Mouse (Mus musculus) forebrain, embryonic 12.5 days (tissue): ENCODE data around the gene Ccl1. TPM values are rescaled to one million over a fixed set of nuclear protein-coding genes. Genes with fewer than 3 reads are reported as not detected.

ENCODE experiments used
- ATAC-seq: fragments of 200-750 bp; cut with Nextera tagmentation; 2 replicates; pipeline ENCODE4 v1.8.0; 2017; ENCODE audit warnings: moderate TSS enrichment; ENCODE audit not compliant: low FRiP score
- H3K27ac ChIP-seq: fragments of 300-500 bp; sonication (generic); 2 replicates; pipeline ENCODE4 v1.5.1; 2016; ENCODE audit warnings: mild to moderate bottlenecking
- H3K27me3 ChIP-seq: fragments of 300-500 bp; sonication (generic); 2 replicates; pipeline ENCODE4 v1.6.1; 2016; ENCODE audit warnings: mild to moderate bottlenecking
- H3K36me3 ChIP-seq: fragments of 300-500 bp; sonication (generic); replicated peaks from 2 replicates; pipeline ENCODE4 v1.6.1; 2016; ENCODE audit warnings: mild to moderate bottlenecking
- H3K4me1 ChIP-seq: fragments of 300-500 bp; sonication (generic); 2 replicates; pipeline ENCODE4 v1.6.1; 2016
- H3K4me2 ChIP-seq: fragments of 300-500 bp; sonication (generic); 2 replicates; pipeline ENCODE4 v1.6.1; 2016; ENCODE audit warnings: mild to moderate bottlenecking, moderate library complexity
- H3K4me3 ChIP-seq: fragments of 300-500 bp; sonication (generic); replicated peaks from 2 replicates; pipeline ENCODE4 v1.5.1; 2016; ENCODE audit warnings: mild to moderate bottlenecking
- H3K9ac ChIP-seq: fragments of 300-500 bp; sonication (generic); 2 replicates; pipeline ENCODE4 v1.6.1; 2016; ENCODE audit warnings: mild to moderate bottlenecking
- H3K9me3 ChIP-seq: fragments of 300-500 bp; sonication (generic); 2 replicates; pipeline ENCODE4 v1.6.1; 2016
- WGBS: fragments of 180-500 bp; shearing (Covaris S2); methylation state at CpG from one replicate; pipeline ENCODE4 v1.1.7; 2016; 5-methylcytosine and 5-hydroxymethylcytosine counted together
- polyA plus RNA-seq: library from polyadenylated mRNA; unstranded; fragments of >200 nt; fragmentation: Nextera tagmentation; extraction: Ambion mirVana; gene quantifications from 2 replicates; pipeline ENCODE4 v1.2.1, GENCODE M21; 2016

The Ccl1 gene
- polyA plus RNA-seq, 1 experiment from 2014 or later = not detected

GRCm38 (mm10) chr11:82197774-82198173, 107.7 kb downstream of the Ccl1 start:
- Histone ChIP-seq H3K27ac (no peak overlapping the region), H3K9me3 (no peaks in the 10 kb centered on the region), H3K4me2 (no peak overlapping the region), H3K36me3 (no peaks in the 10 kb centered on the region), H3K9ac (no peak overlapping the region), H3K4me1 (no peaks in the 10 kb centered on the region), H3K27me3 (0 out of 2 replicates have a peak, but pooled peaks cover 3% of the 10 kb centered on the region), H3K4me3 (no peak overlapping the region)
- no peak for ATAC-seq
- WGBS = 84% methylated on average over 3 of the region's 3 CpGs

- Histone ChIP-seq H3K9me3 (no peaks in the 10 kb centered on the region), H3K9ac (no peak overlapping the region), H3K36me3 (no peaks in the 10 kb centered on the region), H3K4me3 (no peak overlapping the region), H3K4me2 (no peak overlapping the region), H3K27me3 (0 out of 2 replicates have a peak, but pooled peaks cover 4% of the 10 kb centered on the region), H3K27ac (no peak overlapping the region), H3K4me1 (peaks cover 4% of the 10 kb centered on the region; the same call in 1 of the 2 replicates)
- 63% methylated on average over 2 of the region's 2 CpGs for WGBS
- ATAC-seq = no peak
Measured at GRCm38 (mm10) chr11:82194980-82195379, 110.5 kb downstream of the Ccl1 start.

GRCm38 (mm10) chr11:82193826-82194225, 111.7 kb downstream of the Ccl1 start:
- Histone ChIP-seq H3K9me3 (no peaks in the 10 kb centered on the region), H3K9ac (no peak overlapping the region), H3K4me3 (no peak overlapping the region), H3K4me1 (peaks cover 11% of the 10 kb centered on the region), H3K36me3 (no peaks in the 10 kb centered on the region), H3K27me3 (0 out of 2 replicates have a peak, but pooled peaks cover 4% of the 10 kb centered on the region), H3K4me2 (no peak overlapping the region), H3K27ac (no peak overlapping the region)
- no peak for ATAC-seq
- 70% methylated on average over 9 of the region's 9 CpGs for WGBS

GRCm38 (mm10) chr11:82189782-82190563, 115.5 kb downstream of the Ccl1 start:
- no peak for ATAC-seq
- Histone ChIP-seq H3K36me3 (no peaks in the 10 kb centered on the region), H3K27ac (no peak overlapping the region), H3K9me3 (no peaks in the 10 kb centered on the region), H3K4me2 (no peak overlapping the region), H3K9ac (no peak overlapping the region), H3K27me3 (peaks cover 14% of the 10 kb centered on the region; the same call in 1 of the 2 replicates), H3K4me1 (peaks cover 11% of the 10 kb centered on the region), H3K4me3 (no peak overlapping the region)
- WGBS = 42% methylated on average over 13 of the region's 13 CpGs

- Histone ChIP-seq H3K36me3 (no peaks in the 10 kb centered on the region), H3K27me3 (peaks cover 11% of the 10 kb centered on the region; the same call in 1 of the 2 replicates)
- 83% methylated on average over 3 of the region's 3 CpGs for WGBS
Measured at GRCm38 (mm10) chr11:82185684-82186083, 119.8 kb downstream of the Ccl1 start.

GRCm38 (mm10) chr11:82183281-82183935, 122.1 kb downstream of the Ccl1 start:
- peaks cover 9% of the 10 kb centered on the region; the same call in 1 of the 2 replicates for H3K27me3 ChIP-seq
- WGBS = 73% methylated on average over 6 of the region's 6 CpGs
- H3K4me2 ChIP-seq = no peak overlapping the region
- H3K9me3 ChIP-seq = no peaks in the 10 kb centered on the region
- H3K27ac ChIP-seq = no peak overlapping the region
- H3K36me3 ChIP-seq = no peaks in the 10 kb centered on the region
- no peak overlapping the region for H3K9ac ChIP-seq
- no peak overlapping the region for H3K4me3 ChIP-seq
- no peak for ATAC-seq
- no peaks in the 10 kb centered on the region for H3K4me1 ChIP-seq

More at GRCm38 (mm10) chr11:82185684-82186083, 119.8 kb downstream of the Ccl1 start:
- ATAC-seq = no peak
- H3K9ac ChIP-seq = no peak overlapping the region
- H3K4me1 ChIP-seq = peaks cover 11% of the 10 kb centered on the region; the same call in 1 of the 2 replicates
- H3K27ac ChIP-seq = no peak overlapping the region
- no peaks in the 10 kb centered on the region for H3K9me3 ChIP-seq
- no peak overlapping the region for H3K4me3 ChIP-seq
- H3K4me2 ChIP-seq = no peak overlapping the region

GRCm38 (mm10) chr11:82182401-82182800, 123.1 kb downstream of the Ccl1 start:
- WGBS = 87% methylated on average over 6 of the region's 6 CpGs
- H3K27me3 ChIP-seq = 0 out of 2 replicates have a peak, but pooled peaks cover 7% of the 10 kb centered on the region
- H3K36me3 ChIP-seq = no peaks in the 10 kb centered on the region
- H3K4me2 ChIP-seq = no peak overlapping the region
- H3K9me3 ChIP-seq = no peaks in the 10 kb centered on the region
- no peak overlapping the region for H3K9ac ChIP-seq
- no peak overlapping the region for H3K4me3 ChIP-seq
- no peak for ATAC-seq
- H3K27ac ChIP-seq = no peak overlapping the region
- no peaks in the 10 kb centered on the region for H3K4me1 ChIP-seq

GRCm38 (mm10) chr11:82181331-82181730, 124.2 kb downstream of the Ccl1 start:
- H3K27me3 ChIP-seq = 0 out of 2 replicates have a peak, but pooled peaks cover 7% of the 10 kb centered on the region
- no peaks in the 10 kb centered on the region for H3K36me3 ChIP-seq
- no peaks in the 10 kb centered on the region for H3K9me3 ChIP-seq
- no peak overlapping the region for H3K27ac ChIP-seq
- WGBS = 86% methylated on average over 8 of the region's 8 CpGs
- H3K9ac ChIP-seq = no peak overlapping the region
- H3K4me1 ChIP-seq = no peaks in the 10 kb centered on the region
- ATAC-seq = no peak
- no peak overlapping the region for H3K4me2 ChIP-seq
- H3K4me3 ChIP-seq = no peak overlapping the region

GRCm38 (mm10) chr11:82178161-82178560, 127.3 kb downstream of the Ccl1 start:
- Histone ChIP-seq H3K4me2 (no peak overlapping the region), H3K9me3 (no peaks in the 10 kb centered on the region), H3K9ac (no peak overlapping the region), H3K27ac (no peak overlapping the region), H3K4me1 (no peaks in the 10 kb centered on the region), H3K36me3 (no peaks in the 10 kb centered on the region), H3K4me3 (no peak overlapping the region), H3K27me3 (0 out of 2 replicates have a peak, but pooled peaks cover 7% of the 10 kb centered on the region)
- ATAC-seq = no peak
- WGBS = 87% methylated on average over 5 of the region's 5 CpGs

- Histone ChIP-seq H3K27ac (no peak overlapping the region), H3K4me2 (no peak overlapping the region), H3K9ac (no peak overlapping the region), H3K27me3 (0 out of 2 replicates have a peak, but pooled peaks cover 7% of the 10 kb centered on the region), H3K4me3 (no peak overlapping the region), H3K4me1 (no peaks in the 10 kb centered on the region), H3K36me3 (no peaks in the 10 kb centered on the region), H3K9me3 (no peaks in the 10 kb centered on the region)
- ATAC-seq = 0 out of 2 replicates have a peak, but pooled peaks have one; percentile 68
- 31% methylated on average over 5 of the region's 5 CpGs for WGBS
Measured at GRCm38 (mm10) chr11:82177711-82178110, 127.8 kb downstream of the Ccl1 start.

GRCm38 (mm10) chr11:82174794-82175193, 130.7 kb downstream of the Ccl1 start:
- Histone ChIP-seq H3K4me2 (no peak overlapping the region), H3K9me3 (no peaks in the 10 kb centered on the region), H3K27me3 (0 out of 2 replicates have a peak, but pooled peaks cover 7% of the 10 kb centered on the region), H3K36me3 (no peaks in the 10 kb centered on the region), H3K4me1 (no peaks in the 10 kb centered on the region), H3K4me3 (no peak overlapping the region), H3K27ac (no peak overlapping the region), H3K9ac (no peak overlapping the region)
- 19% methylated on average over 3 of the region's 3 CpGs for WGBS
- no peak for ATAC-seq

- 77% methylated on average over 2 of the region's 2 CpGs for WGBS
- H3K9me3 ChIP-seq = no peaks in the 10 kb centered on the region
- H3K9ac ChIP-seq = no peak overlapping the region
- no peaks in the 10 kb centered on the region for H3K4me1 ChIP-seq
- 0 out of 2 replicates have a peak, but pooled peaks cover 6% of the 10 kb centered on the region for H3K27me3 ChIP-seq
- H3K27ac ChIP-seq = no peak overlapping the region
- H3K4me2 ChIP-seq = no peak overlapping the region
- H3K36me3 ChIP-seq = no peaks in the 10 kb centered on the region
- ATAC-seq = no peak
- no peak overlapping the region for H3K4me3 ChIP-seq
Measured at GRCm38 (mm10) chr11:82173491-82173890, 132.0 kb downstream of the Ccl1 start.
